Mouse (Mus musculus): ENCODE results near the gene Nabp1. TPM values are rescaled to one million over a fixed set of nuclear protein-coding genes. Genes with fewer than 3 reads are reported as not detected.

The Nabp1 gene
- polyA plus RNA-seq, 1 experiment from 2014 or later = 7.5 TPM

GRCm38 (mm10) chr1:51508543-51508942 is 30.3 kb upstream of the Nabp1 start:
- Histone ChIP-seq H3K4me2 (no peak overlapping the region), H3K4me1 (replicated peaks) (no peaks in the 10 kb centered on the region), H3K9ac (no peak overlapping the region), H3K27ac (no peak overlapping the region), H3K9me3 (no peaks in the 10 kb centered on the region), H3K27me3 (no peaks in the 10 kb centered on the region), H3K36me3 (no peaks in the 10 kb centered on the region), H3K4me3 (no peak overlapping the region)
- WGBS = 55% methylated on average over 3 of the region's 3 CpGs
- ATAC-seq (ENCODE audit: low FRiP score) = no peak

- H3K4me1 ChIP-seq (replicated peaks) = no peaks in the 10 kb centered on the region
- no peak overlapping the region for H3K27ac ChIP-seq
- no peaks in the 10 kb centered on the region for H3K9me3 ChIP-seq
- H3K4me2 ChIP-seq = no peak overlapping the region
- H3K36me3 ChIP-seq = no peaks in the 10 kb centered on the region
- 79% methylated on average over 5 of the region's 5 CpGs for WGBS
- ATAC-seq (ENCODE audit: low FRiP score) = no peak
- H3K4me3 ChIP-seq = no peak overlapping the region
- no peak overlapping the region for H3K9ac ChIP-seq
- H3K27me3 ChIP-seq = no peaks in the 10 kb centered on the region
Observed at GRCm38 (mm10) chr1:51507436-51507835, 29.2 kb upstream of the Nabp1 start.

- Histone ChIP-seq H3K27ac (no peak overlapping the region), H3K9me3 (no peaks in the 10 kb centered on the region), H3K4me1 (replicated peaks) (no peaks in the 10 kb centered on the region), H3K4me3 (no peak overlapping the region), H3K9ac (no peak overlapping the region), H3K27me3 (no peaks in the 10 kb centered on the region), H3K36me3 (no peaks in the 10 kb centered on the region), H3K4me2 (no peak overlapping the region)
- 98% methylated on average over 4 of the region's 4 CpGs for WGBS
- ATAC-seq (ENCODE audit: low FRiP score) = no peak
Observed at GRCm38 (mm10) chr1:51506236-51506635, 28.0 kb upstream of the Nabp1 start.

- Histone ChIP-seq H3K4me1 (replicated peaks) (no peaks in the 10 kb centered on the region), H3K4me3 (no peak overlapping the region), H3K9ac (no peak overlapping the region), H3K9me3 (no peaks in the 10 kb centered on the region), H3K36me3 (no peaks in the 10 kb centered on the region), H3K4me2 (no peak overlapping the region), H3K27ac (no peak overlapping the region), H3K27me3 (no peaks in the 10 kb centered on the region)
- no peak for ATAC-seq (ENCODE audit: low FRiP score)
- 94% methylated on average over 1 of the region's 1 CpGs for WGBS
Observed at GRCm38 (mm10) chr1:51505632-51506031, 27.4 kb upstream of the Nabp1 start.

GRCm38 (mm10) chr1:51503055-51503454 is 24.8 kb upstream of the Nabp1 start:
- Histone ChIP-seq H3K36me3 (no peaks in the 10 kb centered on the region), H3K4me1 (replicated peaks) (no peaks in the 10 kb centered on the region), H3K9ac (no peak overlapping the region), H3K4me3 (no peak overlapping the region), H3K27me3 (no peaks in the 10 kb centered on the region), H3K27ac (no peak overlapping the region), H3K4me2 (no peak overlapping the region), H3K9me3 (no peaks in the 10 kb centered on the region)
- 84% methylated on average over 2 of the region's 2 CpGs for WGBS
- no peak for ATAC-seq (ENCODE audit: low FRiP score)

- Histone ChIP-seq H3K9ac (no peak overlapping the region), H3K4me2 (no peak overlapping the region), H3K4me1 (replicated peaks) (no peaks in the 10 kb centered on the region), H3K27ac (no peak overlapping the region), H3K27me3 (no peaks in the 10 kb centered on the region), H3K36me3 (no peaks in the 10 kb centered on the region), H3K4me3 (no peak overlapping the region), H3K9me3 (no peaks in the 10 kb centered on the region)
- ATAC-seq (ENCODE audit: low FRiP score) = no peak
- WGBS = 90% methylated on average over 5 of the region's 5 CpGs
Observed at GRCm38 (mm10) chr1:51502353-51502752, 24.1 kb upstream of the Nabp1 start.

- Histone ChIP-seq H3K36me3 (no peaks in the 10 kb centered on the region), H3K9ac (no peak overlapping the region), H3K4me2 (no peak overlapping the region), H3K27ac (no peak overlapping the region), H3K4me1 (replicated peaks) (no peaks in the 10 kb centered on the region), H3K4me3 (no peak overlapping the region), H3K9me3 (no peaks in the 10 kb centered on the region), H3K27me3 (no peaks in the 10 kb centered on the region)
- 86% methylated on average over 12 of the region's 12 CpGs for WGBS
- ATAC-seq (ENCODE audit: low FRiP score) = no peak
Observed at GRCm38 (mm10) chr1:51501251-51501650, 23.0 kb upstream of the Nabp1 start.

- no peak overlapping the region for H3K9ac ChIP-seq
- H3K27ac ChIP-seq = no peak overlapping the region
- no peak for ATAC-seq (ENCODE audit: low FRiP score)
- no peaks in the 10 kb centered on the region for H3K9me3 ChIP-seq
- 68% methylated on average over 2 of the region's 2 CpGs for WGBS
- no peaks in the 10 kb centered on the region for H3K27me3 ChIP-seq
- no peaks in the 10 kb centered on the region for H3K36me3 ChIP-seq
- no peaks in the 10 kb centered on the region for H3K4me1 ChIP-seq (replicated peaks)
- no peak overlapping the region for H3K4me2 ChIP-seq
- H3K4me3 ChIP-seq = no peak overlapping the region
Observed at GRCm38 (mm10) chr1:51498601-51499098, 20.4 kb upstream of the Nabp1 start.

- Histone ChIP-seq H3K27me3 (no peaks in the 10 kb centered on the region), H3K27ac (no peak overlapping the region), H3K4me2 (no peak overlapping the region), H3K4me1 (replicated peaks) (no peaks in the 10 kb centered on the region), H3K4me3 (no peak overlapping the region), H3K9ac (no peak overlapping the region), H3K9me3 (no peaks in the 10 kb centered on the region), H3K36me3 (no peaks in the 10 kb centered on the region)
- ATAC-seq (ENCODE audit: low FRiP score) = no peak
- 91% methylated on average over 1 of the region's 1 CpGs for WGBS
Observed at GRCm38 (mm10) chr1:51496163-51496562, 17.9 kb upstream of the Nabp1 start.

GRCm38 (mm10) chr1:51493592-51494307 is 15.5 kb upstream of the Nabp1 start:
- Histone ChIP-seq H3K9me3 (no peaks in the 10 kb centered on the region), H3K4me1 (replicated peaks) (no peaks in the 10 kb centered on the region), H3K27me3 (no peaks in the 10 kb centered on the region), H3K4me3 (no peak overlapping the region), H3K27ac (no peak overlapping the region), H3K4me2 (no peak overlapping the region), H3K9ac (no peak overlapping the region), H3K36me3 (no peaks in the 10 kb centered on the region)
- 88% methylated on average over 7 of the region's 7 CpGs for WGBS
- no peak for ATAC-seq (ENCODE audit: low FRiP score)

GRCm38 (mm10) chr1:51486291-51486690 is 8.1 kb upstream of the Nabp1 start:
- Histone ChIP-seq H3K4me2 (no peak overlapping the region), H3K9ac (no peak overlapping the region), H3K9me3 (no peaks in the 10 kb centered on the region), H3K4me3 (no peak overlapping the region), H3K4me1 (replicated peaks) (no peaks in the 10 kb centered on the region), H3K36me3 (no peaks in the 10 kb centered on the region), H3K27me3 (no peaks in the 10 kb centered on the region), H3K27ac (no peak overlapping the region)
- no peak for ATAC-seq (ENCODE audit: low FRiP score)
- WGBS = 83% methylated on average over 1 of the region's 1 CpGs

- ATAC-seq (ENCODE audit: low FRiP score) = no peak
- Histone ChIP-seq H3K27ac (no peak overlapping the region), H3K4me2 (no peak overlapping the region), H3K4me3 (no peak overlapping the region), H3K36me3 (no peaks in the 10 kb centered on the region), H3K27me3 (no peaks in the 10 kb centered on the region), H3K4me1 (replicated peaks) (peaks cover 8% of the 10 kb centered on the region), H3K9ac (no peak overlapping the region), H3K9me3 (no peaks in the 10 kb centered on the region)
Observed at GRCm38 (mm10) chr1:51480386-51480785, 2.2 kb upstream of the Nabp1 start.

- Histone ChIP-seq H3K9ac (no peak overlapping the region), H3K27me3 (no peaks in the 10 kb centered on the region), H3K4me2 (no peak overlapping the region), H3K4me3 (no peak overlapping the region), H3K4me1 (replicated peaks) (peaks cover 8% of the 10 kb centered on the region), H3K36me3 (no peaks in the 10 kb centered on the region), H3K9me3 (no peaks in the 10 kb centered on the region), H3K27ac (no peak overlapping the region)
- no peak for ATAC-seq (ENCODE audit: low FRiP score)
- WGBS = 88% methylated on average over 1 of the region's 1 CpGs
Observed at GRCm38 (mm10) chr1:51479691-51480090, 1.5 kb upstream of the Nabp1 start.
